Mouse (Mus musculus) embryonic facial prominence, embryonic 10.5 days (tissue): Measurements from ENCODE around the gene Cdh12. TPM values are rescaled to one million over a fixed set of nuclear protein-coding genes. Genes with fewer than 3 reads are reported as not detected.
"Not testable (repeated sequence)": the region's sequence is repeated elsewhere in the genome, so short reads cannot be mapped to it uniquely, and the experiment has no call there.

Experiments used
- DNase-seq: peaks from one replicate; pipeline ENCODE4 v3.0.0-alpha.2; 2017; ENCODE audit warnings: low spot score
- H3K27ac ChIP-seq: fragments of 300-500 bp; sonication (generic); replicated peaks from 2 replicates; pipeline ENCODE4 v1.5.1; 2016; ENCODE audit warnings: mild to moderate bottlenecking
- H3K27me3 ChIP-seq: fragments of 300-500 bp; sonication (generic); replicated peaks from 2 replicates; pipeline ENCODE4 v1.6.1; 2016; ENCODE audit warnings: low read depth, mild to moderate bottlenecking; ENCODE audit not compliant: poor library complexity, severe bottlenecking
- H3K36me3 ChIP-seq: fragments of 300-500 bp; sonication (generic); replicated peaks from 2 replicates; pipeline ENCODE4 v1.6.1; 2016; ENCODE audit warnings: mild to moderate bottlenecking, moderate library complexity
- H3K4me1 ChIP-seq: fragments of 300-500 bp; sonication (generic); 2 replicates; pipeline ENCODE4 v1.6.1; 2016
- H3K4me3 ChIP-seq: fragments of 300-500 bp; sonication (generic); 2 replicates; pipeline ENCODE4 v1.5.1; 2016; ENCODE audit warnings: mild to moderate bottlenecking, moderate library complexity
- H3K9me3 ChIP-seq: fragments of 300-500 bp; sonication (generic); 2 replicates; pipeline ENCODE4 v1.6.1; 2016; ENCODE audit warnings: mild to moderate bottlenecking
- WGBS: fragments of 180-500 bp; shearing (Covaris S2); methylation state at CpG from one replicate; pipeline ENCODE4 v1.1.7; 2016; 5-methylcytosine and 5-hydroxymethylcytosine counted together
- polyA plus RNA-seq: library from polyadenylated mRNA; unstranded; fragments of >200 nt; fragmentation: Nextera tagmentation; extraction: Ambion mirVana; gene quantifications from 2 replicates; pipeline ENCODE4 v1.2.1, GENCODE M21; 2016

Gene Cdh12
- polyA plus RNA-seq, 1 experiment from 2014 or later = 0.11 TPM

- Histone ChIP-seq H3K4me3 (no peak overlapping the region), H3K9me3 (no peaks in the 10 kb centered on the region), H3K27me3 (no peaks in the 10 kb centered on the region), H3K4me1 (no peaks in the 10 kb centered on the region), H3K36me3 (no peaks in the 10 kb centered on the region), H3K27ac (no peak overlapping the region)
- WGBS = 60% methylated on average over 3 of the region's 3 CpGs
- no peak for DNase-seq
Observed at GRCm38 (mm10) chr15:21344749-21345148, 895.7 kb downstream of the Cdh12 start.

GRCm38 (mm10) chr15:21355356-21356101 is 906.5 kb downstream of the Cdh12 start:
- Histone ChIP-seq H3K27ac (no peak overlapping the region), H3K36me3 (no peaks in the 10 kb centered on the region), H3K4me1 (no peaks in the 10 kb centered on the region), H3K4me3 (no peak overlapping the region), H3K27me3 (no peaks in the 10 kb centered on the region), H3K9me3 (no peaks in the 10 kb centered on the region)
- 90% methylated on average over 5 of the region's 5 CpGs for WGBS
- no peak for DNase-seq

- Histone ChIP-seq H3K9me3 (no peaks in the 10 kb centered on the region), H3K4me1 (no peaks in the 10 kb centered on the region), H3K4me3 (no peak overlapping the region), H3K27ac (no peak overlapping the region), H3K36me3 (no peaks in the 10 kb centered on the region), H3K27me3 (no peaks in the 10 kb centered on the region)
- no peak for DNase-seq
Observed at GRCm38 (mm10) chr15:21366366-21366765, 917.3 kb downstream of the Cdh12 start.

- DNase-seq = no peak
- Histone ChIP-seq H3K4me1 (no peaks in the 10 kb centered on the region), H3K4me3 (no peak overlapping the region), H3K27me3 (no peaks in the 10 kb centered on the region), H3K36me3 (no peaks in the 10 kb centered on the region), H3K9me3 (no peaks in the 10 kb centered on the region), H3K27ac (no peak overlapping the region)
- 90% methylated on average over 5 of the region's 5 CpGs for WGBS
Observed at GRCm38 (mm10) chr15:21375460-21375859, 926.4 kb downstream of the Cdh12 start.

GRCm38 (mm10) chr15:21375871-21376270 is 926.8 kb downstream of the Cdh12 start:
- Histone ChIP-seq H3K4me3 (no peak overlapping the region), H3K36me3 (no peaks in the 10 kb centered on the region), H3K27ac (no peak overlapping the region), H3K4me1 (no peaks in the 10 kb centered on the region), H3K27me3 (no peaks in the 10 kb centered on the region), H3K9me3 (no peaks in the 10 kb centered on the region)
- 83% methylated on average over 3 of the region's 3 CpGs for WGBS
- DNase-seq = no peak

GRCm38 (mm10) chr15:21391442-21391841 is 942.4 kb downstream of the Cdh12 start:
- not testable (repeated sequence) for DNase-seq, H3K4me1 ChIP-seq, H3K36me3 ChIP-seq, H3K4me3 ChIP-seq, H3K9me3 ChIP-seq, H3K27ac ChIP-seq, H3K27me3 ChIP-seq
- WGBS = 91% methylated on average over 14 of the region's 14 CpGs

- H3K4me3 ChIP-seq = no peak overlapping the region
- WGBS = 70% methylated on average over 3 of the region's 3 CpGs
- no peaks in the 10 kb centered on the region for H3K9me3 ChIP-seq
- H3K4me1 ChIP-seq = peaks cover 4% of the 10 kb centered on the region; the same call in 1 of the 2 replicates
- DNase-seq = no peak
- H3K27me3 ChIP-seq = no peaks in the 10 kb centered on the region
- H3K36me3 ChIP-seq = no peaks in the 10 kb centered on the region
- no peak overlapping the region for H3K27ac ChIP-seq
Observed at GRCm38 (mm10) chr15:21393080-21393479, 944.0 kb downstream of the Cdh12 start.

GRCm38 (mm10) chr15:21405196-21405595 is 956.1 kb downstream of the Cdh12 start:
- no peak overlapping the region for H3K4me3 ChIP-seq
- no peaks in the 10 kb centered on the region for H3K27me3 ChIP-seq
- no peak for DNase-seq
- H3K27ac ChIP-seq = no peak overlapping the region
- 83% methylated on average over 6 of the region's 6 CpGs for WGBS
- no peaks in the 10 kb centered on the region for H3K4me1 ChIP-seq
- H3K9me3 ChIP-seq = no peaks in the 10 kb centered on the region
- no peaks in the 10 kb centered on the region for H3K36me3 ChIP-seq

GRCm38 (mm10) chr15:21407324-21408044 is 958.4 kb downstream of the Cdh12 start:
- Histone ChIP-seq H3K4me1 (no peaks in the 10 kb centered on the region), H3K36me3 (no peaks in the 10 kb centered on the region), H3K4me3 (no peak overlapping the region), H3K27me3 (no peaks in the 10 kb centered on the region), H3K27ac (no peak overlapping the region), H3K9me3 (no peaks in the 10 kb centered on the region)
- 72% methylated on average over 2 of the region's 2 CpGs for WGBS
- no peak for DNase-seq

- H3K4me1 ChIP-seq = no peaks in the 10 kb centered on the region
- DNase-seq = no peak
- H3K9me3 ChIP-seq = no peaks in the 10 kb centered on the region
- 93% methylated on average over 4 of the region's 4 CpGs for WGBS
- no peak overlapping the region for H3K27ac ChIP-seq
- no peaks in the 10 kb centered on the region for H3K27me3 ChIP-seq
- no peaks in the 10 kb centered on the region for H3K36me3 ChIP-seq
- H3K4me3 ChIP-seq = no peak overlapping the region
Observed at GRCm38 (mm10) chr15:21437347-21437746, 988.3 kb downstream of the Cdh12 start.

GRCm38 (mm10) chr15:21437924-21438323 is 988.9 kb downstream of the Cdh12 start:
- Histone ChIP-seq H3K4me1 (no peaks in the 10 kb centered on the region), H3K4me3 (no peak overlapping the region), H3K9me3 (no peaks in the 10 kb centered on the region), H3K27ac (no peak overlapping the region), H3K36me3 (no peaks in the 10 kb centered on the region), H3K27me3 (no peaks in the 10 kb centered on the region)
- no peak for DNase-seq

- Histone ChIP-seq H3K9me3 (no peaks in the 10 kb centered on the region), H3K27ac (no peak overlapping the region), H3K4me1 (no peaks in the 10 kb centered on the region), H3K27me3 (no peaks in the 10 kb centered on the region), H3K4me3 (no peak overlapping the region), H3K36me3 (no peaks in the 10 kb centered on the region)
- DNase-seq = no peak
- WGBS = 85% methylated on average over 2 of the region's 2 CpGs
Observed at GRCm38 (mm10) chr15:21458098-21458497, 1009.0 kb downstream of the Cdh12 start.

- Histone ChIP-seq H3K27ac (no peak overlapping the region), H3K4me3 (no peak overlapping the region), H3K4me1 (no peaks in the 10 kb centered on the region), H3K9me3 (no peaks in the 10 kb centered on the region), H3K27me3 (no peaks in the 10 kb centered on the region), H3K36me3 (no peaks in the 10 kb centered on the region)
- no peak for DNase-seq
Observed at GRCm38 (mm10) chr15:21519355-21519869, 1070.3 kb downstream of the Cdh12 start.
